Mouse (Mus musculus): Measurements from ENCODE around the gene Ngfr.

Ngfr gene

GRCm38 (mm10) chr11:95595438-95596149, 8.1 kb upstream of the Ngfr start:
- in situ Hi-C loops (cut with MboI, MseI), result no loop called here

DNA sequence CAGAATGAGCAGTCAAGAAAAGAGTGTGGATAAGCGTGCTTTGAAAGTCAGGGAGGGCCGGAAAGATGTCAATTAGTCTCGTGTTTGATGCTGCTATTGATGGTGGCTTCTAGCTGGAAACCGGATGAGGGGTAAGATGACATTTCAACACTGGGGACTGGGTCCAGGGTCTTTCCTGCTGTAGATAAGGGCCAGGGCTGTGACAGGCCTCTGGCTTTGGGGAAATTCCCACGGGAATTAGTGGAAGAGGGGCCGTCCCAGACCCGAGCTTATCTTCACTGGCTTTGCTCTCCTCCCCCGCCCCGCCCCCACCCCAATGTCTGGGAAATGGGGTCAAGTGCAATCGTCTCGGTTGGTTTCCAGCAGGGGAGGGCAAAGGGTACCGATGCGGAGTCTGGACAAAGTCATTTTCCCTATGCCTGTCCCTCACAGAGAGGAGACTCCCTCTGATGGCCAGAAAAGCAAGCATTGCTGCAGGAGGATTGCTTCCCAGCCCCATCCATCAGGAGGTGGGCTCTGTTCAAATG, 7.2 kb upstream of the Ngfr start:
- in situ Hi-C loops (cut with MboI, MseI), result no loop called here

DNA sequence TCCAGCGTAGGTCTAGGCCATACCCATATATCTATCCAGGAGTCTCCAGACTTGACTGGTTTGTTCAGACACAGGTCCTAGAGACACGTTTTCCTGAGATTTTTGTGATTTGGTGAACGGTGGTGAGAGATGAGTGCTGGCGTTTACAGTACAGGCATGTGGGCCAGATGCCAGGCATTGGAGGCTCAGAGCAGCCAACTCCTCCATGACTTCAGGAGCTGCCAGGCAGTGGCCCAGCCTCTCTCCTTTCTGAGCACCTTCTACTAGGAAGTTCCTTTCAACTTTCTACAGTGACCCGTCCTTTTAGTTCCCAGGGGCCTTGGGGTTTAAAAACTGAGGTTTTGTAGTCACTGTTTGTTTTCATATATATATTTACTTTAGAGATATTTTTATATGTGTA, 6.0 kb upstream of the Ngfr start:
- in situ Hi-C loops (cut with MboI, MseI), result no loop called here

GRCm38 (mm10) chr11:95592691-95593090, 5.2 kb upstream of the Ngfr start:
- in situ Hi-C loops (cut with MboI, MseI), result no loop called here

DNA sequence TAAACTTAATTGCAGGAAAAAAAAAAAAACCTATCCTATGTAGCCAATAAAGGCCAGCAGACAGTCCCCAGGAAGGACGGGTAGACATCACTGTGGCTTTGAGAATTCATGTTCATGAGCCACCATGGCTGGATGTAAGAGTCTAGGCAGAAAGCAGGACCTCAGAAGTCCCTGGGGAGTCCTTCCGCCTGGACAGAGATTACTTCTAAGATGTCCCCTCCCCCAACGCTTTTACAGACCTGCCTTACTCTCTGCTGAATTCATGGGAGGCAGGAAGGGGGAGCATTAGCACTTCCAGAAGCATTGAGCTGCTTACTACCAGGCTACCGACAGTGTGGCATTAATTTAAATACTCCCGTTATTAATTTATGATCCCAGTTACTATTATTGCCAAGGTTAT, 1.7 kb upstream of the Ngfr start:
- in situ Hi-C loops (cut with MboI, MseI), result no loop called here

DNA sequence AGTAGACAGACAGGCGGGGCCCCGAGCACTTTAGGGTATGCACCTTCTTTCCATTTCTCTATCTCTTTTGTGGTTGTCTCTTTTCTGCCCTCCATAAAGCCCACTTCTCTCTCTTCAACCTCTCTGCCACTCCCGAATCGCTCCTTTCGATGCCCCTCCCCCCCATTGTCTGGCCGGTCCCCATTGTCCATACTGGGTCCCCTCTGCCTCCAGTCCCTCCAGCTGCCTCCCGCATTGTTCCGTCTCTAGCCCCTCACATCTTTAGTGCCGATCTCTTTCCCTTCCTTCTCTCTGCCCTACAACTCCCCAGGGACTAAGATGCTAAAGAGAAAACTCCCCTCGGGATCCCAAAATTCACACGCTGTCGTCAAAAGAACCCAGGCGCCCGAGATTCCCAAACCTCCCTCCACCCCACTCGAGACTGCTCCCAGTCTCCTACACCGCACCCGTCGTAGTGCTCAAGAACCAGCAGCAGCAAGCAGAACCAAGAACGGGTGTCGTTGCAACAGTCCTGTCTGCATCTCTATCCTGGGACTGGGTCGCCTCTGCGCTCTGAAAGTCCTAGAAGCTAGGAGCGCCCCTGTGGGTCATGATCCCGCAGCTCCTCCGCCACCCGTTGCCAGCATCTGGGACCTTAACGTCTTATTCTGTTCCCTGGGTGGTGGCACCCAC, 648 bp downstream of the Ngfr start:
- in situ Hi-C loops (cut with MboI, MseI), result no loop called here

DNA sequence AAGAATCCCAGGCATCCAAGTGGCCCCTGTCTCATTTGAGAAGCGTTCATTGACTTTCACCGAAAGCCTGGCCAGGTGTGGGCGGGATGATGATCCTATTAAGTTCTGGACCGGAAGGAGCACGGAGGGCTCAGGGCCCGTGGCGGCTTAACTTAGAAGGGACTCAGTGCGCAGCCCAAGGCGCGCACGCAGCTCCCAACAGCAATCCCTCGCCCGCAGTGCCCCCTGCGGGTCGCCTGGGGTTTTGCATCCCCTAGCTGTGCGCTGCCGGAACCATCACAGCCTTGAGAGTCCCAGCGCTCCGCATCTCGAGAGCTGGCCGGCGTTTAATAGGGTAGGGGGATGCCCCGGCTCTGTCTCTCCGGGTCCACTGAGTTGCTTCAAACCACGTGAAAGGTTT, 1.4 kb downstream of the Ngfr start:
- in situ Hi-C loops (cut with MboI, MseI), result no loop called here

DNA sequence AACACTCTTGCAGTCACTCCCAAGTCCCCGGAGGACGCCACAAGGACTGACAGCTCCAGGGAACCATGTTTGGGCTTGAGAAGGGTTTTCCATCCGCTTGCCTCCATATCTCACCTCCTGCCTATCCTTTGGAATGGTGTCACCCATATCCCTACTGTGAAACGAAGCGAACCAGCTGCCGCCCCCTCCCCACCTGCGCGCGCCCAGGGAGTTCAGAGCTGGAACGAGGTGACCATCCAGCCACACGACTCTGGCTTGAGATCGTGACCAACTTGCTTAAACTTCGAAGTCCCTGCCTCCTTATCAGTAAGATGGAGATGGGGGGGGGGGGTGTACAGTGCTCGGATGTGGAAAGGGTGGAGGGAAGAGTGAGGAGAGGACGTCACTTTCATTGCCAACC, 1.9 kb downstream of the Ngfr start:
- in situ Hi-C loops (cut with MboI, MseI), result no loop called here

DNA sequence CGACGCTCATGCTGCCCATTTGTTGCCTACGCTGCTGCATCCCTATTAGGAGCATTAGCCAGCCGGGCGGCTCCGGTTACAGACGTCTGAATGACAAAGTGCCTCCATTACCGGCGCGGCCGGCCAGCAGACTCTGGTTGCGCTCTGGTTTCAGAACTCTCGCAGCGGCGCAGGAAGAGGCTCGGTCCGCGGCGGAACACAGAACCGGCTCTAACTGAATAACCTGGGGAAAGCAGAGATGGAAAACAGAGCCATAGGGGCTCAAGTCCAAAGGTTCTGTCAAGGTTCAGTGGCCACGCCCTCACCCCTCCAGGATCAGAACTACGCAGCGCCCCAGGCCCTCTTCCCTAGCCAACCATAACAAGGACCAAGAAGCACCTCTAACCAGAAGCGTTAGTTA, 2.3 kb downstream of the Ngfr start:
- in situ Hi-C loops (cut with MboI, MseI), result no loop called here

DNA sequence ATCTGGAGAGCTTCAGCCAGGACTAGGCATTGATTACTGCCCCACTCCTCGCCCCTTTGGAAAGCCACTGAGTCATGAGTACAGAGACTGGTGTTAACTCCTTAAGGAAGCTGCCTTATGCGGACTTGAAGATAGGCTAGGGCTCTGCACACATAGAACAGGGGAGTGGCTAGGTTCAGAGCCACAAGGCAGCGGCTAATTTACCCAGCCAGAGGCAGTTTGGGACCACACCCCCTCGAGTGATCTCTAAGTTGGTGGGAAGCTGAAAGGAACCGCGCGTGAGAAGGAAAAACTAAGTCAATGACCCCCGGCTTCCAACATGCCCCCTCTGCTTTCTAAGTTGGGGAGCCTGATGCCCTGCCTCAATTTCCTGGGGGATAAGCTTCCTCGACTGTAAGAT, 2.9 kb downstream of the Ngfr start:
- in situ Hi-C loops (cut with MboI, MseI), result no loop called here

GRCm38 (mm10) chr11:95583396-95583795, 4.1 kb downstream of the Ngfr start:
- in situ Hi-C loops (cut with MboI, MseI), result no loop called here

- in situ Hi-C loops (cut with MboI, MseI), result no loop called here
Measured at GRCm38 (mm10) chr11:95582193-95582592, 5.3 kb downstream of the Ngfr start.

GRCm38 (mm10) chr11:95579455-95579854, 8.1 kb downstream of the Ngfr start:
- in situ Hi-C loops (cut with MboI, MseI), result no loop called here

GRCm38 (mm10) chr11:95577776-95578446, 9.6 kb downstream of the Ngfr start:
- in situ Hi-C loops (cut with MboI, MseI), result no loop called here

GRCm38 (mm10) chr11:95576299-95576698, 11.2 kb downstream of the Ngfr start:
- in situ Hi-C loops (cut with MboI, MseI), result no loop called here

DNA sequence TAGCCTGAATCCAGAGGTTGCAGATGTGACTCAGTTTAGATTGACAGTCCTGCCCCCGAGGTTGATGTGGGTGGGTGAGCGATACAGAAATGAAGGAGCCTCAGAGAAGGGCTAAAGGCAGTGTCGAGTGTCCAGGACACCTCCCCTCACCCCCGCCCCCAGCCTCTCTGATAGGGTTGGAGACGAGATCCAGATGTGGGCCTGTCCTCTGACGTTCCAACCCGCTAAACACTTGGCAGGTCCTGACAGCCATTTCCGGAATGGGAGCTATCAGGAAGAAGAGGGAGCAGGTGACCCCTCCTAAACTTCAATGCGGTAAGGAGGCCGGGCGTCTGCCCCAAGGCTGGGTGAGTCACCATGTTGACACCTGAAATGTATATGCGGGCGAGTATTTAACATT, 11.7 kb downstream of the Ngfr start:
- in situ Hi-C loops (cut with MboI, MseI), result no loop called here

GRCm38 (mm10) chr11:95574786-95575334, 12.7 kb downstream of the Ngfr start:
- in situ Hi-C loops (cut with MboI, MseI), result no loop called here

DNA sequence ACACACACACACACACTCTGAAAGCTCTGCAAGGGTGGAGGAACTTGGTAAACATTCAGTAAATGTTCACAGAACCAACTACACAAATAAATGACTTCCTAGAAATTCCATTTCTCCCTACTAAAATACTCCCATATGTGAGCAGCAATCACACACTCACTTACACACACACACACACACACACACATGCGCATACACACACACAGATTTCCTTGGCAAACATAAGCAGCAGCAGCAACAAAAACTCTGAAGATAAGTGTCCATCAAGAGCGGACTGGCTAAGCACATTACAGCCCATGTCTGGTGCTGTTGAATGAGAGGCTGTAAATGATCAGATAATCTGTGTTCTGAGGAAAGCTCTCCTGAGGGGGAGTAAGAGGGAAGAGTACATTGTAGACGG, 15.3 kb downstream of the Ngfr start:
- in situ Hi-C loops (cut with MboI, MseI), result no loop called here

GRCm38 (mm10) chr11:95571755-95572154, 15.8 kb downstream of the Ngfr start:
- in situ Hi-C loops (cut with MboI, MseI), result no loop called here

DNA sequence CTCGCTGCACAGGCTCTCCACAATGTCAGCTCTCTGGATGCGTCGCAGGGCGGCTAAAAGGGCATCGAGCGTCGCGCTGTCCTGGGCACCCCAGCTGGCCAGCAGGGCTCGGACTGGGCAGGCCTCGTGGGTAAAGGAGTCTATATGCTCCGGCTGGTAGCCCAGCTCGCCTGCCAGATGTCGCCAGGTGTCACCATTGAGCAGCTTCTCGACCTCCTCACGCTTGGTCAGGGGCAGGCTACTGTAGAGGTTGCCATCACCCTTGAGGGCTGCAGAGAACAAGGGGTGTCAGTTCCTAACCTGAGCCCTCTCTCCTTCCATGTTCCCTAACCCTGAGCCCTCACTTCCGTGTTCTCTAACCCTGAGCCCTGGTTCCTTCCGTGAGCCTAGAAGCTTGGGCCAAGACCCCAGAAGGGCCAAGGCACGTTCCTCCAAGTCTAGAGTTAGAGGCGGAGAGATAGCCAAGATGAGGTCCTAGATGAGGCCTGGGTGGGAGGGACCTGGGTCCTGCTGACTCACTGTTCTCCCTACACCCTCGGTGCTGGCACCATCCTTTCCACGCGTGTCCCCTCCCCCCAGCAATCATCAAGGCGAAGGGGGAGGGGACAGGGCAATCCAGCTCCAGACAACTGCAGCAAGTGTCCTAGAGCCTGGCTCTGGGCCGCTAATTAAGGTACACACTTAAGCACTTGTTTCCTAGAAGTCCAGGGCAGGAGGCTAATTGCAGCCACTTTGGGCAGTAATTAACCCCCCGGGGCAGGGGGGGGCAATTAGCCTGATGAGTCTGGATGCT, 16.5 kb downstream of the Ngfr start:
- in situ Hi-C loops (cut with MboI, MseI), result no loop called here

DNA sequence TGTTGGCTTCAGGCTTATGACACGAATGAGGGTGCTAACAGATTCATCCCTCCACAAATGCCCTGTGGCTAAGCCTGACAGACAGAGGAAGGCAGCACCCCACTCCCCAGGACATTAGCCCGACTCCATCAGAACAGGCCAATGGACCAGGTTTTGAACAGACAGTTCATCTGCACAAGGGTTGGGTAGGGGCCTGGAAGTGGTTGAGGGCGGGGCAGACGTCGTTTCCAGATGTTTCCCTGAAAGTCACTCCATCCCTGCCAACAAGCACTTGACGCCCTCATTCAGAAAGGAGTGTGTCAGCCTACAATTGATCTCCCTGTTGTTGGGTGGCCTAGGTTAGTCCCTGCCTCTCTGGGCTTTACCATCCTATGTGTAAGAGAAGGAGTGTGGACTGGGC, 17.6 kb downstream of the Ngfr start:
- in situ Hi-C loops (cut with MboI, MseI), result no loop called here

All from T-helper 17 cell (primary cell).